Mouse (Mus musculus) neural tube, embryonic 13.5 days (tissue): ENCODE results near the gene Cblc. TPM values are rescaled to one million over a fixed set of nuclear protein-coding genes. Genes with fewer than 3 reads are reported as not detected.

Experiments
- ATAC-seq: fragments of 200-750 bp; cut with Nextera tagmentation; 2 replicates; pipeline ENCODE4 v1.8.0; 2017; ENCODE audit warnings: low read depth, mild to moderate bottlenecking, moderate TSS enrichment, moderate library complexity
- H3K27ac ChIP-seq: fragments of 300-500 bp; sonication (generic); replicated peaks from 2 replicates; pipeline ENCODE4 v1.5.1; 2015; ENCODE audit warnings: moderate library complexity, mild to moderate bottlenecking, inconsistent platforms
- H3K27me3 ChIP-seq: fragments of 300-500 bp; sonication (generic); 2 replicates; pipeline ENCODE4 v1.6.1; 2015; ENCODE audit warnings: mild to moderate bottlenecking, inconsistent platforms
- H3K36me3 ChIP-seq: fragments of 300-500 bp; sonication (generic); 2 replicates; pipeline ENCODE4 v1.6.1; 2015; ENCODE audit warnings: mild to moderate bottlenecking, inconsistent platforms
- H3K4me1 ChIP-seq: fragments of 300-500 bp; sonication (generic); replicated peaks from 2 replicates; pipeline ENCODE4 v1.6.1; 2015; ENCODE audit warnings: inconsistent platforms
- H3K4me2 ChIP-seq: fragments of 300-500 bp; sonication (generic); 2 replicates; pipeline ENCODE4 v1.6.1; 2015; ENCODE audit warnings: inconsistent platforms, mild to moderate bottlenecking, moderate library complexity
- H3K4me3 ChIP-seq: fragments of 300-500 bp; sonication (generic); 2 replicates; pipeline ENCODE4 v1.5.1; 2015; ENCODE audit warnings: mild to moderate bottlenecking, inconsistent platforms
- H3K9ac ChIP-seq: fragments of 300-500 bp; sonication (generic); 2 replicates; pipeline ENCODE4 v1.6.1; 2015; ENCODE audit warnings: moderate library complexity, mild to moderate bottlenecking, inconsistent platforms
- H3K9me3 ChIP-seq: fragments of 300-500 bp; sonication (generic); 2 replicates; pipeline ENCODE4 v1.6.1; 2016; ENCODE audit warnings: inconsistent platforms
- WGBS: fragments of 180-500 bp; shearing (Covaris S2); methylation state at CpG from one replicate; pipeline ENCODE4 v1.1.7; 2015; 5-methylcytosine and 5-hydroxymethylcytosine counted together
- polyA plus RNA-seq: library from polyadenylated mRNA; unstranded; fragments of >200 nt; fragmentation: Nextera tagmentation; extraction: Ambion mirVana; gene quantifications from 2 replicates; pipeline ENCODE4 v1.2.1, GENCODE M21; 2015

The Cblc gene
- polyA plus RNA-seq, 1 experiment from 2014 or later = not detected

DNA sequence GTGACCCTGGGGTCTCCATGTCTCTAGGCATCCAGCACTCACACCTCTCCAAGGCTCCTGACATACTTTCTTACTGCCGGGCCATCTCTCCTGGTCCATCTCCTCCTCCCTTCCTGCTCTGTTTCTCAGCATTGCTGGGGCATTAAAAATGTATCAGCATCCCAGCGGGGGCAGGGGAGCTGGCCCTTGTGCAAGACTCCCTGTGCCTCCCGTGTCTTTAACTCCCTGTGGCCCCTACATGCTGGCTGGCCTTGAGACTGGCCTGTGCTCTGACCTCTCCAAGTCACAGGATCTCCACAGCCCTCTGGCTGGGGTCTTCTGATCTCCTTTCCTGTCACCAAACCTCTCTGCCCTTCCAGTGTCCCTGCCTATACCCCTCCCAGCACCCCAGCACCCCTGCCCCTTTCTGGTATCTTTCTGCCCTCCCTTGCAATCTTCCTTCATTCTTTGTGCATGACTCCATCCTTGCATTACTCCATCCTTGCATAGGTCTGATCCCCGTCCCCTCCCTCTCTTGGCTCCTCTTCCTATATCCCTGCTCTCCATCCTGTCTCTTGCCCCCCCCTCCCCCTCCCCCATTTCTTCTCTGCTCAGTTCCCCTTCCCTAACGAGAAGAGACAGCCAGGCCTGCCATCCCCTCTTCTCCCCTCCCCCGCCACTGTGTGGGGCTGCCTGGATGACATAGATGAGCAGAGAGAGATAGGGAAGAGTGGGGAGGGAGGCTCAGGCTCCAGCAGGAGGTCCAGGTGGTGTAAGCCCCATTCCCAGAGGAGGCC is 50.0 kb downstream of the Cblc start:
- Histone ChIP-seq H3K36me3 (peaks cover 17% of the 10 kb centered on the region), H3K4me1 (peaks cover 55% of the 10 kb centered on the region), H3K4me3 (peak overlapping the region; percentile 85), H3K27me3 (no peaks in the 10 kb centered on the region), H3K9me3 (no peaks in the 10 kb centered on the region), H3K9ac (peak overlapping the region; percentile 93), H3K27ac (peak overlapping the region; percentile 54; the same call in 1 of the 2 replicates), H3K4me2 (peak overlapping the region; percentile 90)
- no peak for ATAC-seq
- 33% methylated on average over 6 of the region's 6 CpGs for WGBS

DNA sequence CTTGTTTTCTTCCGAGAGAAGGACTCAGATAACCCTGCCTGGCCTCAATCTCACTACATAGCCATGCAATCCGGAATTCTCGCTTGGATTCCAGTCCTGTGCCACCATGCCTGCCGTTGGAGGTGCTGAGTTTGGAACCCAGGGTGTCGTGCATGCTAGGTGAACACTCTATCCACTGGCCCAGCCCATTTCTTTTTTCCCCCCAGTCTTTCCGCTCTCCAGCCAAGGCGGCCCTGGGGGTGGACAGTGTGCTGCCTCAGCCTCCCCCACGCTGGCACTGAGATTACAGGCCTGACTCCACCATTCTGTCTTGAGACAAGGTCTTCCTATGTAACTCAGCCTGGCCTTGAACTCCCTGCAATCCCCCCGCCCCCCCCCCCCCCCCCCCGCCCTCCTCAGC is 50.6 kb downstream of the Cblc start:
- ATAC-seq = no peak
- no peak overlapping the region for H3K9ac ChIP-seq
- no peak overlapping the region for H3K4me2 ChIP-seq
- no peak overlapping the region for H3K27ac ChIP-seq
- peaks cover 61% of the 10 kb centered on the region for H3K4me1 ChIP-seq
- H3K9me3 ChIP-seq = no peaks in the 10 kb centered on the region
- 74% methylated on average over 10 of the region's 10 CpGs for WGBS
- H3K27me3 ChIP-seq = no peaks in the 10 kb centered on the region
- no peak overlapping the region for H3K4me3 ChIP-seq
- peaks cover 17% of the 10 kb centered on the region for H3K36me3 ChIP-seq

DNA sequence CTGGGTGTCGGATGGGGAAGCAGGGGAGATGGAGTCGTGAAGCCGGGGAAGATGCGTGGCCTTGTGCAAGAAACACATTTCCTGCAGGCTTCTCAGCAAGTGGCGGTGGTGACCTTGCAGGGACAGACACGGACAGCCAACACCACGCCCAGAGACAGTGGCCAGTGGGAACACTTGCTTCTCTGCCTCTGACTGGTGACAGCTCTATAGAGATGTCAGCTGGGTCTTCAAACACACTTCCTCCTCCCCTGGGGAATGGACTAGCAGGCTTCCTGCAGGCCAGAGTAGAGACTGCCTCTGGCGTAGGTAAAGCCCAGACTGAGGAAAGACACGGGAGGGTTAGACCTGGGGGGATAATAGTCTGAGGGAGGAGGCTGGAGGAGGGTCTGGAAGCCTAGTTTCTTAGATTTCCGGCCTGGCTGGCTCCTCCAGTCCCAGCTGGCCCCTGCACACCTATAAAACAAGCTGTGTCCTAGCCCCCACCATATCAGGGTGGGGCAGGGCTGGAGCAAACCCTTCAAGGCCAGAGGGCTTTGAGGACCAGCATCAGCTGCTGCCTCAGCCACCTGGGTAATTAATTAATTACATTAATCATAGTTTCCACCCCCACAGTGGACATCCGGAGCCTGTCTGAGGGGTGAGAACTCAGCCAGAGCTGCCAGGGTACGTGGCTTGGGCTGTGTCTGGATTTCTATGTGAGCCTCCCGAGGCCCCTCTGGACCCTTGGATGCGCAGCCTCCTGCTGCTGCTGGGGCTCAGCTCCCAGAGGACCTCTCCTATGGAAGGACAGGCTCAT is 51.8 kb downstream of the Cblc start:
- Histone ChIP-seq H3K36me3 (peaks cover 27% of the 10 kb centered on the region), H3K4me1 (peaks cover 57% of the 10 kb centered on the region), H3K27me3 (no peaks in the 10 kb centered on the region), H3K27ac (peak overlapping the region; percentile 54; the same call in 1 of the 2 replicates), H3K9ac (peak overlapping the region; percentile 41), H3K9me3 (no peaks in the 10 kb centered on the region), H3K4me3 (no peak overlapping the region), H3K4me2 (no peak overlapping the region)
- no peak for ATAC-seq
- WGBS = 58% methylated on average over 14 of the region's 14 CpGs

DNA sequence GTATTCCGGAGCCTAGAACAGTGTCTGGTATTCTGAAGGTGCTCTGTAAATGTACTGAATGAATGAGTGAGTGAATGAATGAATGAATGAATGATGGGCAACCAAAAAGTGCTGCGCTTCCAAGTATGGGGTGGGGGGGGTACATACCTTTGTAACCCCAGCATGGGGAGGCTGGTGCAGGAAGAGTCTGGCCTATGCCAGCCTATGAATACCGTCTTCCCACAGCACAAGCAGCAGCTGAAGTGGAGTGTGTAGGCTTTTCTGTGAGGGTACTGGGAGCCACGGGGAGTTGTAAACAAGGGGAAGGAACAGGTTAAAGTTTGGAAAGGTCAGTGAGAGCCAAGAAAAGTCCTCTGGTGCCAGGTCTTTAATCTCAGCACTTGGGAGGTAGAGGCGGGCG is 52.8 kb downstream of the Cblc start:
- no peak for ATAC-seq
- peaks cover 27% of the 10 kb centered on the region for H3K36me3 ChIP-seq
- H3K27me3 ChIP-seq = no peaks in the 10 kb centered on the region
- no peak overlapping the region for H3K27ac ChIP-seq
- H3K4me1 ChIP-seq = peaks cover 57% of the 10 kb centered on the region
- WGBS = 88% methylated on average over 6 of the region's 6 CpGs
- no peak overlapping the region for H3K9ac ChIP-seq
- H3K4me3 ChIP-seq = no peak overlapping the region
- no peaks in the 10 kb centered on the region for H3K9me3 ChIP-seq
- no peak overlapping the region for H3K4me2 ChIP-seq

DNA sequence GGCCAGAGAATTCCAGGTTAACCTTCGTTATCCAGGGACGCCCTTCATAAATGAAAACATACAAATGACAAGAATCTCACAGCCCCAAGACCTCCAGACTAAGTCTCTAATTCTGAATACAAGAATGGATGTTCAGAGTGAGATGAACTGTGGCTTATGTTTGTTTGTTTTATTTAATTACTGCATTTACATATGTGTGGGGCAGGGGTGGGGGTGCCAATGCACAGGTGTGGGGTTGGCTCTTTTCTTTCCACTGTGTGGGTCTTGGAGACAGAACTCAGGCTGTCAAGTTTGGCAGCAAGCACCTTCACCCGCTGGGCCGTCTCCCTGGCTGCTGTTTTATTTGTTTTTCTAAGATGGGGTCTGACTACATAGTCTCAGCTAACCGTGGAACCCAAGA is 54.1 kb downstream of the Cblc start:
- Histone ChIP-seq H3K4me2 (no peak overlapping the region), H3K27ac (no peak overlapping the region), H3K9me3 (no peaks in the 10 kb centered on the region), H3K36me3 (peaks cover 36% of the 10 kb centered on the region), H3K9ac (no peak overlapping the region), H3K4me3 (no peak overlapping the region), H3K27me3 (no peaks in the 10 kb centered on the region), H3K4me1 (peaks cover 44% of the 10 kb centered on the region)
- no peak for ATAC-seq
- WGBS = 53% methylated on average over 5 of the region's 5 CpGs

DNA sequence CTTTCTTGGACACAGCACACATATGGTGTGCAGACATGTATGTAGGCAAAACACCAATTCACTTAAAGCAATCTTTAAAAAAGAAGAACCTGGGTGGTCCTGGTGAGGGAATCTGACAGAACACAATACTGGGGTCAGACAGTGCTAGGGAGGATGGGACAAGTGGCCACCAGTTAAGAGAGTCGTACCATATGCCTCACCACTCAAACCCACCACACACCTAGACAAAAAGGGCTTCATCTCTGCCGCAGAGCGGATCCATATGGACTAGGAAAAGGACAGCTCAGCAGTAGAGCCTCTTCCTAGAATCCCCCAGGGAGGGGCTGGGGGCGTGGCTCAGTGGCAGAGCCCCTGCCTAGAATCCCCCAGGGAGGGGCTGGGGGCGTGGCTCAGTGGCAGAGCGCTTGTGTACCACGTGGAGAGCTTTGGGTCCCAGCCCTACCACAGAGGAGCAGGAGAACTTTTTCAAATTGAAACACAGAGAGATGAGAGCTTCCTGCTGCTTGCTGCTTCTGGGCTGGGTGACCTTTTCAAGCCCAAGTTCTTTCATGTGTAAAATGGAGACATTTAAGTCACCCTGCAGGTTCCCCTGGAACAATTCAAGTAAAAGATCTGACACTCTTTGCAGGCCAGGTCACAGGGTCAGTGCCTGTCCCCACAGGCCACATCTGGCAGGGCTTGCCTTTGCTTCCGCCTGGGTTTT is 55.1 kb downstream of the Cblc start:
- Histone ChIP-seq H3K36me3 (peaks cover 46% of the 10 kb centered on the region), H3K27me3 (no peaks in the 10 kb centered on the region), H3K4me1 (peaks cover 34% of the 10 kb centered on the region), H3K9me3 (no peaks in the 10 kb centered on the region), H3K4me3 (no peak overlapping the region), H3K27ac (0 out of 2 replicates have a peak overlapping the region, but pooled peaks have one; percentile 9), H3K9ac (no peak overlapping the region), H3K4me2 (no peak overlapping the region)
- no peak for ATAC-seq
- 10% methylated on average over 8 of the region's 8 CpGs for WGBS

DNA sequence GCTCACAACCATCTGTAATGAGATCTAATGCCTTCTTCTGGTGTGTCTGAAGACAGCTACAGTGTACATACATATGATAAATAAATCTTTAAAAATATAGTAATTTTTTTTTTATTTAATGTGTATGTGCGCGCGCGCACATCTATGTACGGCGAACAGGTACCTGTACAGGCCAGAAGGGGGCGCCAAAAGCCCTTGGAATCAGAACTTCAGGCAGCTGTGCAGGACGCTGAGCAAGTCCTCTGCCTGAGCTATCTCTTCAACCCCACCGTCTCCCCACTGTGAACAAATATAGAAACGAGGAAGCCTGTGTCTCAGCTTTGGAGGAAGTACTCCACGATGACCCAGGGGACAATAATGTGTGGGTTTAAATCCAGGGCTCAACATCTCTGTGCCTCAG is 56.3 kb downstream of the Cblc start:
- 89% methylated on average over 11 of the region's 11 CpGs for WGBS
- H3K36me3 ChIP-seq = peaks cover 54% of the 10 kb centered on the region
- H3K4me3 ChIP-seq = no peak overlapping the region
- H3K27ac ChIP-seq = no peak overlapping the region
- H3K9me3 ChIP-seq = no peaks in the 10 kb centered on the region
- no peak overlapping the region for H3K4me2 ChIP-seq
- ATAC-seq = no peak
- no peaks in the 10 kb centered on the region for H3K27me3 ChIP-seq
- H3K4me1 ChIP-seq = peaks cover 25% of the 10 kb centered on the region
- no peak overlapping the region for H3K9ac ChIP-seq

DNA sequence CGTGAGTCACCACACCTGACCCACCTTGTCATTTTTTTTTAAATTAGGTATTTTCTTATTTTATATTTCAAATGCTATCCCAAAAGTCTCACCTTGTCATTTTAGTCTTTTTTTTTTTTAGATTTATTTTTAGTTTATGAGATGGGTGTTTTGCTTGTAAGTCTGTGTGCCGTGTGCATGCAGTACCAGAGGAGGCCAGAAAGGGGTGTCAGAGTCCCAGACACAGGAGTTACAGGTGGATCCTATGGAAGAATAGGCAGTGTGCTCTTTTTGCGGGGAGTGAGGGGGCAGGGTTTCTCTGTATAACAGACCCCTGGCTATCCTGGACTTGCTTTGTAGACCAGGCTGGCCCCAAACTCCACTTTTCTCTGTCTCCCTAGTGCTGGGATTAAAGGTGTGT is 57.8 kb downstream of the Cblc start:
- H3K9ac ChIP-seq = no peak overlapping the region
- no peak overlapping the region for H3K4me3 ChIP-seq
- H3K4me1 ChIP-seq = peaks cover 15% of the 10 kb centered on the region
- peaks cover 60% of the 10 kb centered on the region for H3K36me3 ChIP-seq
- no peak overlapping the region for H3K27ac ChIP-seq
- no peak overlapping the region for H3K4me2 ChIP-seq
- no peaks in the 10 kb centered on the region for H3K27me3 ChIP-seq
- 91% methylated on average over 3 of the region's 3 CpGs for WGBS
- ATAC-seq = no peak
- no peaks in the 10 kb centered on the region for H3K9me3 ChIP-seq

DNA sequence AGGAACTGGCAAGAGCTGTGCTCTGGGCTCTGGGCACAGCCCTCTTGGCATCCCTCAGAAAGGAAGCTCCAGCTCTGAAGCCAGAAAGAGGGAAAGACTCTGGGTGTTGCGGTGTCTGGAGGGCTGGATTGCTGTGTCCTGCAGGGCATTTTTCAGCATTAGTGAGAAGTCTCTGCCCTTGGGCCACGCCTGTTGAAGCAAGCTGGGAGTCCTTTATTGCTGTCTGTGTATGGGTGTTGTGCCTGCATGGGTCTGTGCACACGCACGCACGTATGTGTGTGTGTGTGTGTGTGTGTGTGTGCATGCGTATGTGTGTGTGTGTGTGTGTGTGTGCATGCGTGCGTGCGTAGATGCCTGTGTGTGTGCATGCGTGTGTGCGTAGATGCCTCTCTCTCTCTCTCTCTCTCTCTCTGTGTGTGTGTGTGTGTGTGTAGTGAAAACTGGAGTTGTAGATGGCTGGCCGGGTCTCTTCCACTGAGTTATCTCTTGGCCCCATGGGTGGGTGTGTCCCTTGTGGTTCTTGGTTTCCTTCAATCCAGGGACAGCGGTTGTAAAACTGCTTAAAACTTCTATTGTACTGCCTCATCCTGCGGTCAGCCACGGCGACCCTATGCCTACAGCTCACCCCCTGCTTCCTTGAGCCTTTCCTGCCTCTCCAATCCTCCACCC is 60.1 kb downstream of the Cblc start:
- Histone ChIP-seq H3K4me3 (no peak overlapping the region), H3K4me1 (peaks cover 9% of the 10 kb centered on the region), H3K9me3 (no peaks in the 10 kb centered on the region), H3K4me2 (no peak overlapping the region), H3K36me3 (peaks cover 72% of the 10 kb centered on the region), H3K27me3 (no peaks in the 10 kb centered on the region), H3K27ac (no peak overlapping the region), H3K9ac (no peak overlapping the region)
- WGBS = 85% methylated on average over 16 of the region's 16 CpGs
- ATAC-seq = no peak

DNA sequence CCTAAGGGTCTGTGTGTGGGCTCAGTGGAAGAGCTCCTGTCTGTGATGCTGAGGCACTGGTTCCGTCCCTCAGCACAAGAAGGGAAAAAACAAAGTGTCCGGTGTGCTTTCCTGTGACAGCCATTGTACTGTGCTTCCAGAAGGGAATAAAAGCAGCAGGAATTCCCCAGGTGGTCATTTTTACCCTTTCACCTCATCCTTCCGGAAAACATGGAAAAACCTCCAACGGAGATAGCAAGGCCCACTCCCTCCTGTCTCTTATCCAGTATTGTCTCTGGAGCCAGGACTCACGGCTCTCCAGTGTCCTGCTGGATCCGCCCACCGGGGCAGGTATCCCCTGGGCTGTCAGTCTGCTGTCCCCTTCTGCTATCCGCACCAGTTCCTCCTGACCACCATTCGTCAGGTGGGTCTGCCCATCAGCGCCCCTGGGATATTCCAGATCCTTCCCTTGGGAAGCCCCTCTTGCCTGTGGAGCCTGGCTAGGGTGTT is 62.4 kb downstream of the Cblc start:
- Histone ChIP-seq H3K4me3 (no peak overlapping the region), H3K9me3 (no peaks in the 10 kb centered on the region), H3K4me1 (no peaks in the 10 kb centered on the region), H3K27ac (no peak overlapping the region), H3K4me2 (no peak overlapping the region), H3K36me3 (peaks cover 85% of the 10 kb centered on the region), H3K27me3 (no peaks in the 10 kb centered on the region), H3K9ac (no peak overlapping the region)
- 86% methylated on average over 10 of the region's 10 CpGs for WGBS
- no peak for ATAC-seq
